Mouse (Mus musculus): ENCODE data around the gene Isy1. TPM values are rescaled to one million over a fixed set of nuclear protein-coding genes. Genes with fewer than 3 reads are reported as not detected.

Isy1 gene
- polyA plus RNA-seq (2017; shearing (Covaris generic)): 85.5 TPM

DNA sequence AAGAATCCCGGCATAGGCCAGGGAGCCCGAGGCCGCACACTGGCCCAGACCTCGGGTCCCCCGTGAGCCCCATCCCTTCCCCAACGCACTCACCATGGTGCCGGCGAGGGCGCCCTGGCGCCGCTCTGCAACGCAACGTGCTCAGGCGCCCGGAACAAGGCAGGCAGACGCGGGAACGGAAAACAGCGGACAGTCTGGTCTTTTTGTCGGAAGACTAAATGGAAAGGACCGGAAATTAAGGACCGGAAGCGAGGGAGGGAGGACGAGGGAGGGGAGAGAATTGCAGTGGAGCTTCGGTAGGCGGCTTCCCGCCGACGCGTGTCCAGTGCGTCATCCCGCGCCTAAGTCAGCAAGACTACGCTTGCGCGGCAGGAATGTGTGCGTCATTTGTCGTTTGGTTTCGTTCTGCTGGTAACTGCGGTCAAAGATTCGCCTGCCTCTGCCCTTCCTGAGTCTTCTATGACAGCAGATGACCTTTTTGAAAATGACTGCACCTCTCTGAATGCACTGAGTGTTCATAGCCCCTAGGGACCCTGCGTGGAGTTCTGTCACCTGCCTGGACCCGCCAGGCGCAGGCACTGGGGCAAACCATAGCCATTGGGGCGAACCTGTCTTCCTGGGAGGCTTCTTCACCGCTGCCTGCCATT lies at the start of gene Isy1:
TSS of gene Isy1 (minus strand) at position 248 of the 647 bp plus-strand sequence.

DNA sequence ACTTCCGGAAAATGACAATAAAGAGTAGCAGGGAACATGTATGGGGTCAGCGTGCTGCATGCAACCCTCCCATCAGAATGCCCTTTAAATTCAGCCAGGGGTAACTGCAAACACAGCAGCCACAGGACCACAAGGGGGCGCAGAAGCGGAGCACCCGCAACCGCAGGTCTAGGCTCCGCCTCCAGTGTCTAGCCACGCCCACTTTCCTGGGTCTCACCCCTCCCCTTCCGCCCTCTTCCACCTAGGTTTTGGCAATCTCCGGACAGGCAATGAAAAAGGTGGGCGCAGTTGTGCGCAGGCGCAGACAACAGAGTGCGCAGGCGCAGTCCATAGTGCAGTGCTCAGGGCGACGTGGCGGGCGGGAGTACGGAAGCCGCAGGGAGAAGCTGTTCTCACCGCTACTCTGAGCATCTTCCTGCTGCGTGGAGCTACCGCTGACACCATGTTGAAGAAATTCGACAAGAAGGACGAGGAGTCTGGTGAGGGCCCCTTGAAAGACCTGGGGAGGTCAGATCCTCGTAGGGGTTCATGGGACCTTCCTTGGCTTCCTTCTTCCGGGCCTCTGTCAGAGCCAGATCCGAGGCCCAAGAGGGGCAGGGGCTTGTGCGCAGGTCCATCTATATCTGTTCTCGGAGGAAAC lies 49.1 kb upstream of the Isy1 start, which contains the start of gene Copg1:
TSS of gene Copg1 (plus strand) at position 221 of the 640 bp plus-strand sequence.

DNA sequence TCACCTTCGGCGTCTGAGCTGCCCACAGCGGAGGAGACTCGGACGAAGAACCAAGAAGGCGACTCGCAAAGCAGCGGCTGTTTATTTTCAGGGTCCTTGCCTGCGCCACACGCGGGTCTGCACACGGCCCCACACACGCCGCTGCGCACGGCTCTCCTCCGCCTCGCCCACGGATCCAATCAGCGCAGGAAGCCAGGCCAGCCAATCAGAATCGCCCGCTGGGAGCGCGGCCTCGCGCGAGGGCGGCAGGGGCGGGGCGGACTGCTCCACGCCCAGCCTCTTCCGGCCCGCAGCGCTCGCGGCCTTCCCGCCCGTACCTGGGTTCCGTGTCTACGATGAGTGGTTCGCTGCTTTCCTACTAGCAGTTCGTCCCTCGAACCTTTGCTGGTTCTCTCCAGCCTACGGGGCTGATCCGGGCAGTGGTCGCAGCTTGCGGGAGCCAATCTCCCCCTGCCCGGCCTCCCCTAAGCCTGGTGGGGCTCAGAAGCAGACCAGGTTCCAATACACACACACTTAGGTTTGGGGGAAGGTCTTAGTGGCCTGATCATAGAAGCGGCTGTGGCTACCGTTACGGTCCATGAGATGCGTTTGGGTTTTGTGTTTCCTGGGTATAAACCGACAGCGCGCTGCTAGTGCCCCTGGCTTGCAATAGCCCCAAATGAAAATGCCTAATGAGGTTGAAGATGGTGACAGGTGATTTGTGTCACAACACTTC lies 12.5 kb upstream of the Isy1 start, which contains the start of gene Cnbp:
TSS of gene Cnbp (minus strand) at position 207 of the 715 bp plus-strand sequence.

DNA sequence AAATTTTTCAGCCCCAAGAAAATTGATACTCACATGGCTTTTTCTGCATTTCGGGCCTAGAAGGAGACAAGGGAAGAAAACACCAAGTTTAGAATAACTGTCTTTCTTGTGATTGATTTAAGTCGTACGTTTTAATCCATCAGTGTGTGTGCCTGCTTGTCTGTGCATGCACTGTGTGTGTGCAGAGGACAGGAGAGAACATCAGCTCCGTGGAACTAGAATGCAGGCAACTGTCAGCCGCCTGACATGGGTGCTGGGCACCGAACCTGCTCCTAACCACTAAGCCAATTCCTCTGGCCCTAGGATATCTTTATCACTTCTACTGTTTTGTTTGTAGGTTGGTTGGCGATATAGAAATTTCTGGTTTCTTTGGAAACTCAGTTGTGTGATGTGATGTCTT lies 2.9 kb downstream of the Isy1 start, which contains the start of gene Gm45140:
TSS of gene Gm45140 (minus strand) at position 101 of the 400 bp plus-strand sequence.

DNA sequence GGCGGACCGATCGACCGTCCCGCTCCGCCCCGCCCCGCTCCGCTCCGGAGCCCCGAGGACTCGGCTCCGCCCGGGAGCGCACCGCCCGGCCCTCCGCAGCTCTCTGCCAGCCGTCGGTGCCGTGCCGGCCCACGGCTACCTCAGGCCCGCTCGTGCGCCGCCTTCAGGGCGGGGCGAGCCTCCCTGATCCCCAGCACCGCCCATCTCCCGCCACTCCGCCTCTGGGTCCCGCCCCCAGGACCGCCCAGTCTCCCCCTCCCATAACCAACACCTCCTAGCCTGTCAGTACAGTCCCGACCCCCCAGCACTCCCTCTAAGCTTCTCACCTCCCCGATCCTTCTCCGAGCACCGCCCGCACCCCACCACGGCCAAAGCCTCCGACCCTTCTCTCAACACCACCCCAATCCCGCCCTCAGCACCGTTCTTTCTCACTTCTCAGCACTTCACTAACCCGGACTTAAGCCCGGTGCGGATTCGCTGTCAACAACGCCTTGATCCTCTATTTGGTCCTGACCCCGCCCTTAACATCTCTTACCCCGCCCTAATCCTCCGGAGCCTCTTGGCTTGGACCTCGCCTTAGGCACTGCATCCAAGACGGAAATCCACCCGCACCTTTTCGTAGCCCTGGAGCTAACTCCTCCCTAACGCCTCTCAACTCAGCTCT lies 26.8 kb downstream of the Isy1 start, which contains the start of gene Rab43:
TSS of gene Rab43 (minus strand) at position 490 of the 664 bp plus-strand sequence.

DNA sequence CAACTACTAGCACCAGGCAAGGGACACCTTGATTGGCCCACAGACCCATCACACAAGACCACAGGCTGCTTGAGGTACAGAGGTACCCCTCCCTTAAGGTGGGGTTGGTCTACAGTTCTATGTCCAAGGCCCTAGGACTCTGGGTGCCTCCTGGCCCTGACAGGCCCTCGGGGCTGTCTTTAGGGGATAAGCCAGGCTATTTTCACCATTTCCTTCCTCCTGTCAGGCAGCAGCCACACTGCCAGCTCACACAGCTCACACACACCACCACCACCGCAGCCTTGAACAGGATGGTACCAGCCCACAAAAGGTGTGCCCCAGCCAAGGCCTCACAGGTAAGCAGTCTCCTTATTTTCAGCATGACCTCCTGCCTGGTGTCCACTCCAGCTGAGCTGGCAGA lies 60.8 kb downstream of the Isy1 start, which contains the start of gene Gp9:
TSS of gene Gp9 (plus strand) at position 231 of the 400 bp plus-strand sequence.

Other genes with a start within 250 kb of the Isy1 start
- gene Prokr1, start 248.1 kb downstream of the Isy1 start, polyA plus RNA-seq (2017; shearing (Covaris generic)): 0.11 TPM
- gene Aplf, start 166.6 kb downstream of the Isy1 start, polyA plus RNA-seq (2017; shearing (Covaris generic)): 9.8 TPM
- 0.50 TPM for gene Efcc1, start 107.9 kb downstream of the Isy1 start, polyA plus RNA-seq (2017; shearing (Covaris generic))
- not detected for gene Gp9, start 60.7 kb downstream of the Isy1 start, polyA plus RNA-seq (2017; shearing (Covaris generic))
- 14.6 TPM for gene Rab43, start 26.6 kb downstream of the Isy1 start, polyA plus RNA-seq (2017; shearing (Covaris generic))
- 5.2 TPM for gene Gm45140, start 3.0 kb downstream of the Isy1 start, polyA plus RNA-seq (2017; shearing (Covaris generic))
- 1,266 TPM for gene Cnbp, start 12.3 kb upstream of the Isy1 start, polyA plus RNA-seq (2017; shearing (Covaris generic))
- gene Copg1, start 49.0 kb upstream of the Isy1 start, polyA plus RNA-seq (2017; shearing (Covaris generic)): 188 TPM
- 54.0 TPM for gene Hmces, start 75.1 kb upstream of the Isy1 start, polyA plus RNA-seq (2017; shearing (Covaris generic))
- gene H1fx, start 142.8 kb upstream of the Isy1 start, polyA plus RNA-seq (2017; shearing (Covaris generic)): not detected
- 320 TPM for gene Rab7, start 206.5 kb upstream of the Isy1 start, polyA plus RNA-seq (2017; shearing (Covaris generic))
- gene Rpn1, start 245.7 kb upstream of the Isy1 start, polyA plus RNA-seq (2017; shearing (Covaris generic)): 214 TPM